Mouse (Mus musculus) CD8-positive naive resting alpha-beta T cell, adult 2 months (primary cell): ENCODE measurements around the gene Snx9.
A peak's percentile ranks its signal among the peaks of the same experiment; 100 is the strongest.

ENCODE experiments used
- DNase-seq, 2 experiments: peaks; one replicate each; pipeline ENCODE4 v3.0.0; 2022; ENCODE audit warnings: low read depth in 2 of 2, low spot score in 2 of 2

Snx9 gene

GRCm38 (mm10) chr17:5806823-5807222 lies 34.3 kb upstream of the Snx9 start:
- DNase-seq: no peak

- no peak for DNase-seq
Measured at GRCm38 (mm10) chr17:5807847-5808386, 33.2 kb upstream of the Snx9 start.

- DNase-seq: no peak
Measured at GRCm38 (mm10) chr17:5813863-5814640, 27.1 kb upstream of the Snx9 start.

DNA sequence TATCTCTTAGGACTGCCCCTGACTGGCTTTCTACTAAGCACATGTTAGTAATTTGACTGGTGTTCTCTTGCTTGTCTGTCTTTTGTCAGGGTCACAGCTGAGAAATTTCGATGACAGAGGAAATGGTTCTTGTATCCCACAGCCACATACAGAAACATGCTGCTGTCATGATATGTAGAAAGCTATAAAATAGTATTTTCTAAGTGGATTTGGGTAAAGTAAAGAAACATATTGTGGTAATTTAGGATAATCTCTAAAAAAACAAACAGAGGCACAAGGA lies 26.5 kb upstream of the Snx9 start:
- DNase-seq: no peak

- no peak for DNase-seq
Measured at GRCm38 (mm10) chr17:5817871-5818270, 23.3 kb upstream of the Snx9 start.

GRCm38 (mm10) chr17:5819105-5819504 lies 22.0 kb upstream of the Snx9 start:
- DNase-seq: no peak

DNA sequence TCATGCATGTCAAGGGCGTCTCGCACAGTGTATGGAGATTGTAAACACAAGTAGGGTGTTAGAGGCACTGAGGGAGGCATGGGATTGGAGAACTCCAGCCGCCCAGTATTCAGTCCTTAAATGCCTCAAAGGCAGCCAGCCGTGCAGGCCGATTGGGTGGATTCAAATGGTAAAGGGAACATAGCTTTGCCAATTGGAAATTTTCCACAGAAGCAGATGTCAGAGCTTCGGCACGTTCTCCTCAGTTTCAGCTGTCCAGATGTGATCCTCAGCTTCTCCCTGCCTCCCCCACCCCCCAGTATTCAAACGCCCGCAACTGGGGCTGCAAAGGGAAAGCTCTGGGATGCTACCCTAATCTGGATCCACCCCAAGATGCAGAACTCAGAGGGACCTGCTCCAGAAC lies 21.3 kb upstream of the Snx9 start:
- DNase-seq: no peak

GRCm38 (mm10) chr17:5822541-5822940 lies 18.6 kb upstream of the Snx9 start:
- no peak for DNase-seq

DNA sequence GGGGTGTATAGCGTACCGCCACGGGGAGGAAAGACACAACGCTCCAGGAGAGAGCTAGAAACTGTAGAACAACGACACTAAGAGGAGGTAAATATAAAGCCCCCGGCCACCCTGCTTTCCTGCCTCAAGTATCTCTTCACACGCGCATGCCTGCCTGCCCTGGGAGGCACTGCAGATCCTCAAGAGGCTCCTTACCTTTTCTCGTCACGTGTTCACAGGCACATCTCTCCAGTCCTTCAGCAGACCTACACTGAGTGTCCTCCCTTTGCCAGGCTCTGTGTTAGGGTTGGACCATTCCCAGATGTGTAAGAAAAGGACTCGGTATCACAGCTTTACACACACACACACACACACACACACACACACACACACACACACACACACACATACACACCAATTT lies 18.1 kb upstream of the Snx9 start:
- no peak for DNase-seq

DNA sequence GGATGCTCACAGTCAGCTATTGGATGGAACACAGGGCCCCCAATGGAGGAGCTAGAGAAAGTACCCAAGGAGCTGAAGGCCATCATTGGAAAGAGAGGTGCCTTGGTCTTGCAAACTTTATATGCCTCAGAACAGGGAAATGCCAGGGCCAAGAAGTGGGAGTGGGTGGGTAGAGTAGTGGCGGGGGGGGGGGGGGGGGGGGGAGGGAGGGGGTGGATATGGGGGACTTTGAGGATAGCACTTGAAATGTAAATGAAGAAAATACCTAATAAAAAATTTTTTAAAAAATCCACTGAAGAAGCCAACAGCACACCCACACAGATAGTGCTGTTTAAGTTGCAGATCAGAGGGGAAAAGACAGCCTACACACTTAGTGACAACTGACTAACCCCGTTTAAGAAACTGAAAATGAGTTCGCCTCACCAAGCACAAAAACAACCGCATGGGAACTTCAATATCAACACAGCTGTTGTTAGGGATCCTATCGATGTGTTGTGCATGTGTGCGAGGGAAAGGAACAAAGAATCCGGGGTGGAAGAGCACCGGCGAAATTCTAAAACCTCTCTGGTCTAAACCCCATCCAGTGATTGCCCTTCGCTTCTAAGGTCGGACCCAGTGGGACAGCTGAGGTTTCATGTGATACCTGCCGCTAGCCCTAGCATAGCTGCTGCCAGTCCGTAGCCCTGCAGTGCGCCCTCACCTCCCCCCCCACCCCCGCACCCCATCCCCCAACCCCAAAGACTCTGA lies 13.1 kb upstream of the Snx9 start:
- DNase-seq: no peak

GRCm38 (mm10) chr17:5828583-5828836 lies 12.6 kb upstream of the Snx9 start:
- DNase-seq: no peak

DNA sequence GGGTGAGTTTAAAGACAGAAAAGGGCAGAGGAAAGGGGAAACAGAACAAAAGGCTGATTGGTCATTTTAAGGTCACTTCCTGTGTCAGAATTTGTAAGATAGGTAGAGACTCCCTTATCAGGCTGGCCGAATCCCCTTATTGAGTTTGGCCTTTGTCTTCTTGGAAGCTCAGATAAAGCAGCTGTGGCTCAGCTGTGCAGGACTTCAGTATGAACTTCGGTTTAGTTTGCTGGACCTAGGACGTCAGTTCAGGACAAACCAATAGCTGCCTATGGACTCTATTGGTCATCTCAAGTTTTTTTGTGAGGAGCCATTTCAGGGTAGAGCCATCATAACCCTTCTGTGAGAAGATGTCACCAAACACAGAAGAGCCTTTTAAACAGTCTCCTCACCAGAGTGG lies 12.2 kb upstream of the Snx9 start:
- DNase-seq: no peak

DNA sequence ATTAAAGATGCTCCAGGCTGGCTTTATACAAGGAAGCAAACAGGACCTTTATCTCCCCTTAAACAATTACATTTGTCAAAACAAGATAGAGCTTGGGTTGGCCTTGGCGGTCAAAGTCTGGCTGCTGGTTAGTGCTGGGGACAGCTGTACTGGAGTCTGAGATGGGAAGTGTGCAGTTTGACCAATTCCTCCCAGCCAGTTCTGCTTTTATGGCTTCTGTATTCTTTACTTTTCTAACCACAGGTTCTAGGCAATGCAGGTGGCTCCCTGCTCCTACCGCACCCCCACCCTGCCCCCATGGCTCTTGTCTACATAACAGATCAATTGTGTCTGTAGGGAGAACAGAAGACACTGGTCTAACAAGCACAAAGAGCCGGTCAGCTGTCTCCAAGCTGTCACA lies 11.2 kb upstream of the Snx9 start:
- DNase-seq: no peak

GRCm38 (mm10) chr17:5830382-5830781 lies 10.7 kb upstream of the Snx9 start:
- DNase-seq: no peak

DNA sequence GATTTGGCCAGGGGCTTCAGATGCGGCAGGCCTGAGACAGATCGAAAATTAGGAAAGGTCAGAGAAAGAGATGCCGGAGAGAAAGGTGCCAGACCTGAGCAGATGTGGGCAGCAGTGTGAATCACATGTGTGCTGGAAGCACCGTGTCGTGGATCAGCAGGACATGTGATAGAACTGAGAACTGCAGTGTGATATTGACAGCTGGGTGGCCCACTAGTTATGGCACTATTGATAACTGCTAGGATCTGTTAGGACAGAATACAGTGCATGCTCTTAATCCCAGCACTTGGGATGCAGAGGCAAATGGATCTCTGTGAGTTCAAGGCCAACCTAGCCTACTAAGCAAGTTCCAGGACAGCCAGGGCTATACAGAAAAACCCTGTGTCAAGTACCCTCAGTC lies 10.3 kb upstream of the Snx9 start:
- no peak for DNase-seq

GRCm38 (mm10) chr17:5831257-5831806 lies 9.8 kb upstream of the Snx9 start:
- DNase-seq: no peak

GRCm38 (mm10) chr17:5834166-5834565 lies 7.0 kb upstream of the Snx9 start:
- DNase-seq: no peak

- no peak for DNase-seq
Measured at GRCm38 (mm10) chr17:5834798-5835328, 6.3 kb upstream of the Snx9 start.

DNA sequence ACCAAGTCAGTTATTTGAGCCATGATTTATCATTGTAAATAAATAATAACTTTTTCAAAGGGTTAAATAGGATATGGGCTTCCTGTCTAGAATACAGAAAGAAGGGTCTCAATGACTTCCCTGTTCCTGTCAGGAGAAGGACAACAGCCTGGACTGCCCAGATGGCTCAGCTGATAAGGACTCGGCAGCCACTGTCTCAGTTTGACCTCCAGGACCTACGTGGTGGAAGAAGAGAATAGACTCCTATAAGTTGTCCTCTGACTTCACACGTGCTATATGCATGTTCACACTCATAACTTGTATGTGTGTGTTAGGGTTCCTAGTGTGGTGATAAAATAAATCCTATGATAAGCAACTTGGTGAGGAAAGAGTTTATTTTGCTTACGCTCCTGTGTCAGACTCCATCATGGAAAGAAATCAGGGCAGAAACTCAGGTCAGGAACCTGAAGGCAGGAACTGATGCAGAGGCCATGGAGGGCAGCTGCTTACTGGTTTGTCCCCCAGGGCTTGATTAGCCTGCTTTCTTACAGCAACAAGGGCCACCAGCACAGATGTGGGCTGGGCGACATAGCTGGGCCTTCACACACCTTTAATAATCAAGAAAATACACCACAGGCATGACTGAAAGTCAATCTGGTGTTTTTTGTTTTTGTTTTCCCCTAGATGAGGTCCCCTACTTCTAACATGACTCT lies 1.4 kb upstream of the Snx9 start:
- no peak for DNase-seq

DNA sequence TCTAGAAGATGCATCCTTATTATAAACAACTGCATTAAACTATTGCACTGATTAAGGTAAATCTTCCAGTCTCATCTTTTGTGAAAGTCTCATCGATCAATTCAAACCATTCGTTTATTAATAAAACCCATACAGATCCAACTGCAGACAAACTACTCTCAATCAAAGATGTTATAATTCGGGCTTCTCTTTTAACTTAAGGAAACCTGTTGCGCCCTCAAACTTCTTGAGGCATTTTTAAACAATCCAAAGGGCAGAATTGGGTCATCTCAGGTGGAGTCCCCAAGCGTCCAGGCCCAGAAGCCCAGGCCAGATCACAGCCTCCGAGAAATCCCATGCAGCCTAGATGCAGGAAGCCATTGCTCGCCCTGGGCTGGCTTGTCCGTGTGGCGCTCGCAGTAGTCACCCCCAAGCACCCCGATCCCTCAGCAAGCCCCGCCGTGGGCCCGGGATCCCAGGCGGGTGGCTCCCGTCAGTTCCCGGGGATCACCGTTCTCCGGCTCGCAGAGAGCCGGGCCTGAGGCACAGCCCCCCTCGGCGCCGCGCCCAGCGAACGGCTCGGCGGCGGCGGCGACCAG lies 490 bp upstream of the Snx9 start:
- peak; percentile 10 to 13 for DNase-seq

DNA sequence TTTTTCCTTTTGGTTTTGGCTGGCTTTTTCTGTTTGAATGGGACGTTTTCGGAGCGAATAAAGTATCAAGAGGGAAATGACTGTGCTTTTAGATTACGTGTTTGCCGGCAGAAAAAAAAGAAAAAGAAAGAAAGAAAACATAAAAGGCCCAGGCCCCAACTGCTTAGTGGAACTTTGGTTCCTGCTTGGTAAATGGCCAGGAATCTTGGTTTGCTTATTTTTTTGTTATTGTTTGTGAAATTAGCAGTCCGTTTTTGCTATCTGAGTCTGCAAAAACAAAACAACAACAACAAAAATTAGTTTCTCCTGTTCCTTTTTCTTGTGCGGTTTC lies 779 bp downstream of the Snx9 start:
- no peak for DNase-seq
